In genomic region chr7:107594857-107595402, GRCm38 (mm10) we compare ENCODE assay signal across 8 mouse cellular contexts. TPM values are rescaled to one million over a fixed set of nuclear protein-coding genes. Genes with fewer than 3 reads are reported as not detected.
DNase-seq lines count a peak whose midpoint lies in the region; ATAC-seq and TF ChIP-seq lines count a peak whose summit lies in the region.

Ppfibp2 (plus strand) TSS chr7:107595207.

- peak within 1 kb of the TSS; percentile 64 for H3K27ac ChIP-seq in hindbrain, embryonic 10.5 days
- H3K27ac ChIP-seq in lung, embryonic 14.5 days (ENCODE audit: low read depth): peak within 1 kb of the TSS; percentile 37; the same call in 1 of the 2 replicates

- no peak for TF ChIP-seq CTCF in Patski (IDR thresholded peaks at IDR 0.05)
- TF ChIP-seq CTCF in lung, embryonic 14.5 days (IDR thresholded peaks at IDR 0.05; ENCODE audit: low read depth): no peak

- POLR2A ChIA-PET in Patski (lab: Charles Lee): no interaction called here

- H3K4me1 ChIP-seq in hindbrain, embryonic 10.5 days (replicated peaks): peaks cover 15% of the 10 kb centered on the region
- 0 out of 2 replicates have a peak, but pooled peaks cover 4% of the 10 kb centered on the region for H3K4me1 ChIP-seq in lung, embryonic 14.5 days (ENCODE audit: insufficient read depth)

- no peaks in the 10 kb centered on the region for H3K27me3 ChIP-seq in Patski
- peaks cover 11% of the 10 kb centered on the region for H3K27me3 ChIP-seq in hindbrain, embryonic 10.5 days (ENCODE audit: insufficient read depth, poor library complexity, severe bottlenecking)
- H3K27me3 ChIP-seq in lung, embryonic 14.5 days (ENCODE audit: insufficient read depth, low read length): no peaks in the 10 kb centered on the region

- H3K4me3 ChIP-seq in hindbrain, embryonic 10.5 days: peak within 1 kb of the TSS; percentile 69
- peak within 1 kb of the TSS; percentile 45 for H3K4me3 ChIP-seq in lung, embryonic 14.5 days (ENCODE audit: low read depth, low read length)

- H3K9me3 ChIP-seq in hindbrain, embryonic 10.5 days: no peaks in the 10 kb centered on the region
- H3K9me3 ChIP-seq in lung, embryonic 14.5 days (ENCODE audit: low read depth, low read length): no peaks in the 10 kb centered on the region

- peak within 1 kb of the TSS; percentile 34 for H3K9ac ChIP-seq in lung, embryonic 14.5 days

- no peaks in the 10 kb centered on the region for H3K36me3 ChIP-seq in hindbrain, embryonic 10.5 days
- peaks cover 7% of the 10 kb centered on the region; the same call in 1 of the 2 replicates for H3K36me3 ChIP-seq in lung, embryonic 14.5 days (ENCODE audit: insufficient read depth)

- peak; percentile 82 for ATAC-seq in Patski
- peak; percentile 95 for ATAC-seq in lung, embryonic 14.5 days (ENCODE audit: insufficient read depth)
- ATAC-seq in neutrophil, adult 5-6 weeks (ENCODE audit: extremely low read depth, insufficient number of reproducible peaks, low FRiP score, poor library complexity, severe bottlenecking): peak; percentile 70

- DNase-seq in Patski (ENCODE audit: low read depth, low spot score): no peak
- peak; percentile 79 to 80 for DNase-seq in cerebellum, postnatal 14 days
- peak; percentile 78 to 81 for DNase-seq in frontal cortex, postnatal 10 days (ENCODE audit: low spot score in 2 of 2)
- peak; percentile 89 for DNase-seq in hindbrain, embryonic 10.5 days (ENCODE audit: low spot score)
- DNase-seq in layer of hippocampus, adult 9-10 months (ENCODE audit: low spot score): peak; percentile 74
- peak; percentile 92 for DNase-seq in lung, embryonic 14.5 days
- DNase-seq in testis, postnatal 10 days (ENCODE audit: low spot score): peak; percentile 97

- CTCF ChIA-PET in Patski (lab: Charles Lee): no interaction called here

- WGBS in hindbrain, embryonic 10.5 days: 1% methylated on average over 24 of the region's 24 CpGs
- WGBS in lung, embryonic 14.5 days: under 1% methylated on average over 24 of the region's 24 CpGs

- peak within 1 kb of the TSS; percentile 82 for H3K4me2 ChIP-seq in lung, embryonic 14.5 days

- in situ Hi-C loops in Patski (cut with MboI; ENCODE audit: low pct_unique_long_range_greater_than_20kb): no loop called here

RNA-seq across cellular contexts. Expression of gene Ppfibp2, which starts in this region (rescaled TPM):
- polyA plus RNA-seq in Patski (2021): 1.4 TPM
- 7.4 and 10.0 TPM in 2 replicates for polyA plus RNA-seq in hindbrain, embryonic 10.5 days (2016; fragmentation: Nextera tagmentation; extraction: Ambion mirVana)
- 5.4 and 5.7 TPM in 2 replicates for polyA plus RNA-seq in lung, embryonic 14.5 days (2014; fragmentation: Nextera tagmentation; extraction: Ambion mirVana)
- total RNA-seq in neutrophil, adult 5-6 weeks (2017): 7.2 and 7.8 TPM in 2 replicates
